Mouse (Mus musculus) spleen, adult 2 months (tissue): ENCODE measurements around the gene Hist2h2ac.

ENCODE experiments used
- CTCF ChIP-seq: fragments of 200-500 bp; IDR thresholded peaks from 2 replicates; pipeline ENCODE4 v1.5.1; 2011; ENCODE audit warnings: mild to moderate bottlenecking, inconsistent platforms; ENCODE audit not compliant: insufficient read depth, insufficient read length, insufficient replicate concordance; ENCODE audit errors: extremely low read depth
- POLR2A ChIP-seq: fragments of 200-500 bp; IDR thresholded peaks from 2 replicates; pipeline ENCODE4 v1.6.1; 2011; ENCODE audit warnings: low read depth, low read length, inconsistent platforms

- no peak for TF ChIP-seq CTCF
- no peak for TF ChIP-seq POLR2A
Measured at GRCm38 (mm10) chr3:96225421-96225820, 4.7 kb upstream of the Hist2h2ac start.
